ENCODE assay signal across 13 mouse cellular contexts in the genomic region with DNA sequence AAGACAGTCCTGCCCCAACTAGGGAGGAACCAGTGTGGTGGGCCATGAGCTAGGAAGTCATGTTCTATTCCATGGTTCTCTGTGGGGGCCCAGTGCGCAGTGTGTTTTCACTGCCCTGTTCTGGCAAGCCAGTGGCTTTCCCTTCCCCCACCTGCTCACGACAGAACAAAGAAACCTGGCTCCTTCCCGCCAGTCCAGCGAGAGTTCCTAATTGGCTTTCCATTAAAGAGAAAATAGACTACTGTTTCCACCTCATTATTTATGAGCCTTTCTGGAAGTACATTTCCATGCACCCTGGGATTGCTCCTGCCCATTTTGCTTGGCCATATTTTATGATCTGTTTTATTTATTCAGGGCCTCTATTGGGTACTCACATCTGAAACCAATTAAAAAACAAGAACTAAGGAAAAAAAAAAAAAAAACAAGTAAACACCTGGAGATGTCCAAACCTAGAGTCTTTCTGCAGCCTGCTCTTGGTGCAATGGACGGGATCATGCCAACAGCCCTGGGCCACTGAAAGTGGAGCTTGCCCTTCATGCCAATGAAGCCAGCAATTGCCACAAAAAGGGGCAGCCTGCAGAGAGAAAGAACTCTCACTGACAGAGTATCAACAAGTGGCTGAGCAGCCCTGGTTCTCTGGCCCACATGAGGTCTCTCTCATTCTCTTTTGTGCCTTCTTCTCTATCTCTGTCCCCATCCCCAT.
DNase-seq lines count a peak whose midpoint lies in the region; ATAC-seq and TF ChIP-seq lines count a peak whose summit lies in the region.
"Had no signal": no experiment of that assay in that cellular context is flagged by ENCODE, and none has a peak within 500 bp of the region (broad histone marks: within the 10 kb centered on the region; RNA-seq: fewer than 3 reads in every experiment).

No protein-coding gene starts in this region.

- TF ChIP-seq POLR2A in kidney, adult 2 months (IDR thresholded peaks at IDR 0.05; ENCODE audit: low read depth, low read length), result no peak

- WGBS in kidney, embryonic 15.5 days, result 28% methylated on average over 5 of the region's 5 CpGs
- WGBS in kidney, adult 2 months, result 40% methylated on average over 5 of the region's 5 CpGs
- WGBS in embryonic facial prominence, embryonic 11.5 days, result 38% methylated on average over 5 of the region's 5 CpGs
- WGBS in limb, embryonic 13.5 days, result 18% methylated on average over 5 of the region's 5 CpGs

- TF ChIP-seq CTCF in kidney, adult 2 months (conservative IDR thresholded peaks at IDR 0.05; ENCODE audit: insufficient read depth, insufficient read length, low read depth, low read length), result no peak

- H3K9me3 ChIP-seq in kidney, embryonic 15.5 days (replicated peaks), result no peaks in the 10 kb centered on the region
- no peaks in the 10 kb centered on the region for H3K9me3 ChIP-seq in embryonic facial prominence, embryonic 11.5 days (replicated peaks; ENCODE audit: control insufficient read depth, low read length)
- H3K9me3 ChIP-seq in limb, embryonic 13.5 days, result no peaks in the 10 kb centered on the region
- H3K9me3 ChIP-seq: intestine, embryonic 15.5 days; liver, embryonic 13.5 days had no signal

- H3K9ac ChIP-seq in kidney, embryonic 15.5 days, result no peak overlapping the region
- no peak overlapping the region for H3K9ac ChIP-seq in embryonic facial prominence, embryonic 11.5 days (replicated peaks; ENCODE audit: low read length)
- no peak overlapping the region for H3K9ac ChIP-seq in limb, embryonic 13.5 days
- H3K9ac ChIP-seq: intestine, embryonic 15.5 days; liver, embryonic 13.5 days had no signal

- H3K4me2 ChIP-seq in kidney, embryonic 15.5 days, result no peak overlapping the region
- H3K4me2 ChIP-seq in embryonic facial prominence, embryonic 11.5 days (ENCODE audit: low read depth, low read length), result no peak overlapping the region
- no peak overlapping the region for H3K4me2 ChIP-seq in limb, embryonic 13.5 days (replicated peaks)
- H3K4me2 ChIP-seq: intestine, embryonic 15.5 days; liver, embryonic 13.5 days had no signal

- H3K27me3 ChIP-seq in kidney, embryonic 15.5 days, result no peaks in the 10 kb centered on the region
- no peaks in the 10 kb centered on the region for H3K27me3 ChIP-seq in kidney, adult 2 months (replicated peaks; ENCODE audit: control insufficient read depth, insufficient read depth, low read length)
- H3K27me3 ChIP-seq in embryonic facial prominence, embryonic 11.5 days (ENCODE audit: control insufficient read depth, insufficient read depth, low read length), result no peaks in the 10 kb centered on the region
- H3K27me3 ChIP-seq in limb, embryonic 13.5 days, result peaks cover 18% of the 10 kb centered on the region
- H3K27me3 ChIP-seq: intestine, embryonic 15.5 days; liver, embryonic 13.5 days had no signal

- no peaks in the 10 kb centered on the region for H3K36me3 ChIP-seq in kidney, embryonic 15.5 days
- no peaks in the 10 kb centered on the region for H3K36me3 ChIP-seq in kidney, adult 2 months (ENCODE audit: control insufficient read depth, insufficient read depth, low read length)
- no peaks in the 10 kb centered on the region for H3K36me3 ChIP-seq in embryonic facial prominence, embryonic 11.5 days (replicated peaks; ENCODE audit: control insufficient read depth, insufficient read depth, low read depth, low read length)
- no peaks in the 10 kb centered on the region for H3K36me3 ChIP-seq in limb, embryonic 13.5 days
- H3K36me3 ChIP-seq: intestine, embryonic 15.5 days; liver, embryonic 13.5 days had no signal

- ATAC-seq in kidney, embryonic 15.5 days (replicated peaks; ENCODE audit: low FRiP score), result peak; percentile 25; the same call in 1 of the 2 replicates
- 0 out of 2 replicates have a peak, but pooled peaks have one; percentile 72 for ATAC-seq in embryonic facial prominence, embryonic 11.5 days (replicated peaks; ENCODE audit: insufficient number of reproducible peaks, low FRiP score, low TSS enrichment, low read depth)
- ATAC-seq in limb, embryonic 13.5 days (ENCODE audit: low FRiP score, low read depth), result peak; percentile 71; the same call in 1 of the 2 replicates
- ATAC-seq in megakaryocyte, adult 5-6 weeks (ENCODE audit: poor library complexity, severe bottlenecking), result no peak
- ATAC-seq: intestine, embryonic 15.5 days had no signal

- peaks cover 8% of the 10 kb centered on the region for H3K4me1 ChIP-seq in kidney, embryonic 15.5 days
- H3K4me1 ChIP-seq in kidney, adult 2 months (ENCODE audit: control insufficient read depth, insufficient read depth, low read length), result no peaks in the 10 kb centered on the region
- no peaks in the 10 kb centered on the region for H3K4me1 ChIP-seq in embryonic facial prominence, embryonic 11.5 days (ENCODE audit: control insufficient read depth, insufficient read depth, low read length)
- peaks cover 24% of the 10 kb centered on the region for H3K4me1 ChIP-seq in limb, embryonic 13.5 days
- H3K4me1 ChIP-seq: intestine, embryonic 15.5 days; liver, embryonic 13.5 days had no signal

- no peak for DNase-seq in kidney, adult 2 months
- peak; percentile 59 for DNase-seq in embryo, embryonic 10.5 days (ENCODE audit: low spot score)
- DNase-seq in embryonic facial prominence, embryonic 11.5 days (ENCODE audit: low spot score), result peak; percentile 57
- no peak for DNase-seq in adrenal gland, postnatal 10 days
- DNase-seq: cerebellum, adult 9-10 months; gastrocnemius, postnatal 10 days; kidney, postnatal 36 days; liver, embryonic 13.5 days; lung, postnatal 14 days had no signal

- no peak overlapping the region for H3K4me3 ChIP-seq in kidney, embryonic 15.5 days (replicated peaks)
- H3K4me3 ChIP-seq in kidney, adult 2 months (ENCODE audit: insufficient read depth, low read depth, low read length), result no peak overlapping the region
- no peak overlapping the region for H3K4me3 ChIP-seq in embryonic facial prominence, embryonic 11.5 days (ENCODE audit: low read depth, low read length)
- H3K4me3 ChIP-seq in limb, embryonic 13.5 days, result no peak overlapping the region
- H3K4me3 ChIP-seq: intestine, embryonic 15.5 days; liver, embryonic 13.5 days had no signal

- no peak overlapping the region for H3K27ac ChIP-seq in kidney, embryonic 15.5 days
- H3K27ac ChIP-seq in kidney, adult 2 months (ENCODE audit: insufficient read depth, low read depth, low read length), result no peak overlapping the region
- H3K27ac ChIP-seq in embryonic facial prominence, embryonic 11.5 days (replicated peaks; ENCODE audit: low read depth, low read length), result no peak overlapping the region
- H3K27ac ChIP-seq in limb, embryonic 13.5 days, result peak overlapping the region; percentile 75
- H3K27ac ChIP-seq: intestine, embryonic 15.5 days; liver, embryonic 13.5 days had no signal

Comparison
In these comparisons a context has a peak if more than half of its experiments do, and no peak if none do; other contexts are left out.
1. DNase-seq: peak in embryo, embryonic 10.5 days (single experiment) and embryonic facial prominence, embryonic 11.5 days (single experiment); none in kidney, adult 2 months (single experiment) and adrenal gland, postnatal 10 days (single experiment).